Mouse (Mus musculus) liver, embryonic 11.5 days (tissue): ENCODE measurements around the gene Rhbdd2. TPM values are rescaled to one million over a fixed set of nuclear protein-coding genes. Genes with fewer than 3 reads are reported as not detected.
A peak's percentile ranks its signal among the peaks of the same experiment; 100 is the strongest.

ENCODE experiments used
- ATAC-seq: fragments of 200-750 bp; cut with Nextera tagmentation; replicated peaks from 2 replicates; pipeline ENCODE4 v1.8.0; 2017; ENCODE audit warnings: moderate number of reproducible peaks, mild to moderate bottlenecking, moderate TSS enrichment, moderate library complexity; ENCODE audit not compliant: low FRiP score
- DNase-seq: peaks from one replicate; pipeline ENCODE4 v3.0.0-alpha.2; 2017; ENCODE audit warnings: low spot score
- H3K27ac ChIP-seq: fragments of 300-500 bp; sonication (generic); 2 replicates; pipeline ENCODE4 v1.5.1; 2014; ENCODE audit warnings: mild to moderate bottlenecking, low read depth, low read length, control low read depth
- H3K27me3 ChIP-seq: fragments of 300-500 bp; sonication (generic); replicated peaks from 2 replicates; pipeline ENCODE4 v1.6.1; 2014; ENCODE audit warnings: low read length, mixed read lengths; ENCODE audit not compliant: control insufficient read depth, insufficient read depth
- H3K36me3 ChIP-seq: fragments of 300-500 bp; sonication (generic); 2 replicates; pipeline ENCODE4 v1.6.1; 2014; ENCODE audit warnings: mild to moderate bottlenecking, low read length, moderate library complexity, mixed read lengths; ENCODE audit not compliant: control insufficient read depth, insufficient read depth
- H3K4me1 ChIP-seq: fragments of 300-500 bp; sonication (generic); replicated peaks from 2 replicates; pipeline ENCODE4 v1.6.1; 2014; ENCODE audit warnings: low read length, mixed read lengths; ENCODE audit not compliant: control insufficient read depth, insufficient read depth
- H3K4me2 ChIP-seq: fragments of 300-500 bp; sonication (generic); 2 replicates; pipeline ENCODE4 v1.6.1; 2014; ENCODE audit warnings: mild to moderate bottlenecking, control low read depth, moderate library complexity
- H3K4me3 ChIP-seq: fragments of 300-500 bp; sonication (generic); 2 replicates; pipeline ENCODE4 v1.5.1; 2014; ENCODE audit warnings: low read depth, low read length, control low read depth
- H3K9ac ChIP-seq: fragments of 300-500 bp; sonication (generic); 2 replicates; pipeline ENCODE4 v1.6.1; 2014; ENCODE audit warnings: low read depth, low read length, control low read depth
- H3K9me3 ChIP-seq: fragments of 300-500 bp; sonication (generic); 2 replicates; pipeline ENCODE4 v1.6.1; 2016; ENCODE audit warnings: low read length, inconsistent platforms, mixed read lengths; ENCODE audit not compliant: control insufficient read depth
- WGBS: fragments of 180-500 bp; shearing (Covaris S2); extraction: QIAGEN DNeasy Blood & Tissue Kit; methylation state at CpG from one replicate; pipeline ENCODE4 v1.1.7; 2014; 5-methylcytosine and 5-hydroxymethylcytosine counted together
- polyA plus RNA-seq: library from polyadenylated mRNA; unstranded; fragments of >200 nt; fragmentation: Nextera tagmentation; extraction: Ambion mirVana; gene quantifications from 2 replicates; pipeline ENCODE4 v1.2.1, GENCODE M21; 2014

The Rhbdd2 gene
- polyA plus RNA-seq, 1 experiment from 2014 or later, result 27.8 TPM

- ATAC-seq (no peak), DNase-seq (no peak)
- no peaks in the 10 kb centered on the region for H3K27me3 ChIP-seq
- H3K4me2 ChIP-seq, result no peak overlapping the region
- no peak overlapping the region for H3K4me3 ChIP-seq
- H3K4me1 ChIP-seq, result no peaks in the 10 kb centered on the region
- no peak overlapping the region for H3K27ac ChIP-seq
- no peaks in the 10 kb centered on the region for H3K36me3 ChIP-seq
- H3K9ac ChIP-seq, result no peak overlapping the region
- 83% methylated on average over 9 of the region's 9 CpGs for WGBS
- H3K9me3 ChIP-seq, result no peaks in the 10 kb centered on the region
Measured at GRCm38 (mm10) chr5:135620526-135620925, 11.9 kb upstream of the Rhbdd2 start.

GRCm38 (mm10) chr5:135621725-135622124, 10.7 kb upstream of the Rhbdd2 start:
- ATAC-seq (no peak), DNase-seq (no peak)
- Histone ChIP-seq H3K9ac (no peak overlapping the region), H3K4me2 (no peak overlapping the region), H3K9me3 (no peaks in the 10 kb centered on the region), H3K4me3 (no peak overlapping the region), H3K27ac (no peak overlapping the region), H3K36me3 (no peaks in the 10 kb centered on the region), H3K4me1 (no peaks in the 10 kb centered on the region), H3K27me3 (no peaks in the 10 kb centered on the region)
- WGBS, result 70% methylated on average over 10 of the region's 10 CpGs

GRCm38 (mm10) chr5:135623006-135623563, 9.3 kb upstream of the Rhbdd2 start:
- Histone ChIP-seq H3K9me3 (no peaks in the 10 kb centered on the region), H3K4me1 (no peaks in the 10 kb centered on the region), H3K4me2 (no peak overlapping the region), H3K27ac (no peak overlapping the region), H3K27me3 (no peaks in the 10 kb centered on the region), H3K36me3 (no peaks in the 10 kb centered on the region), H3K4me3 (no peak overlapping the region), H3K9ac (no peak overlapping the region)
- ATAC-seq, result no peak
- DNase-seq, result no peak
- 89% methylated on average over 18 of the region's 18 CpGs for WGBS

GRCm38 (mm10) chr5:135628916-135629315, 3.5 kb upstream of the Rhbdd2 start:
- no peak overlapping the region for H3K9ac ChIP-seq
- WGBS, result 44% methylated on average over 10 of the region's 10 CpGs
- H3K9me3 ChIP-seq, result no peaks in the 10 kb centered on the region
- no peak overlapping the region for H3K27ac ChIP-seq
- peaks cover 7% of the 10 kb centered on the region for H3K4me1 ChIP-seq
- H3K4me2 ChIP-seq, result peak overlapping the region; percentile 22; the same call in 1 of the 2 replicates
- ATAC-seq, result no peak
- DNase-seq, result no peak
- H3K4me3 ChIP-seq, result no peak overlapping the region
- H3K36me3 ChIP-seq, result no peaks in the 10 kb centered on the region
- no peaks in the 10 kb centered on the region for H3K27me3 ChIP-seq

- H3K36me3 ChIP-seq, result no peaks in the 10 kb centered on the region
- DNase-seq, result no peak
- no peak overlapping the region for H3K9ac ChIP-seq
- no peaks in the 10 kb centered on the region for H3K9me3 ChIP-seq
- no peak overlapping the region for H3K4me2 ChIP-seq
- H3K27ac ChIP-seq, result no peak overlapping the region
- H3K4me3 ChIP-seq, result no peak overlapping the region
- H3K4me1 ChIP-seq, result peaks cover 7% of the 10 kb centered on the region
- 81% methylated on average over 3 of the region's 3 CpGs for WGBS
- ATAC-seq, result no peak
- no peaks in the 10 kb centered on the region for H3K27me3 ChIP-seq
Measured at GRCm38 (mm10) chr5:135629401-135629800, 3.0 kb upstream of the Rhbdd2 start.

- 36% methylated on average over 3 of the region's 3 CpGs for WGBS
- Histone ChIP-seq H3K9me3 (no peaks in the 10 kb centered on the region), H3K4me3 (no peak overlapping the region), H3K36me3 (0 out of 2 replicates have a peak, but pooled peaks cover 2% of the 10 kb centered on the region), H3K27ac (no peak overlapping the region), H3K4me1 (peaks cover 7% of the 10 kb centered on the region), H3K9ac (no peak overlapping the region), H3K4me2 (no peak overlapping the region), H3K27me3 (no peaks in the 10 kb centered on the region)
- DNase-seq (no peak), ATAC-seq (no peak)
Measured at GRCm38 (mm10) chr5:135630598-135630997, 1.8 kb upstream of the Rhbdd2 start.

- ATAC-seq, result peak; percentile 80
- Histone ChIP-seq H3K4me1 (peaks cover 7% of the 10 kb centered on the region), H3K9ac (peak overlapping the region; percentile 86), H3K4me2 (peak overlapping the region; percentile 67), H3K36me3 (0 out of 2 replicates have a peak, but pooled peaks cover 2% of the 10 kb centered on the region), H3K4me3 (peak overlapping the region; percentile 78), H3K9me3 (no peaks in the 10 kb centered on the region), H3K27ac (peak overlapping the region; percentile 70), H3K27me3 (no peaks in the 10 kb centered on the region)
- DNase-seq, result no peak
- under 1% methylated on average over 21 of the region's 21 CpGs for WGBS
Measured at GRCm38 (mm10) chr5:135632797-135633144, 353 bp downstream of the Rhbdd2 start.

GRCm38 (mm10) chr5:135639760-135640458, 7.5 kb downstream of the Rhbdd2 start:
- H3K4me2 ChIP-seq, result no peak overlapping the region
- no peak overlapping the region for H3K9ac ChIP-seq
- no peaks in the 10 kb centered on the region for H3K9me3 ChIP-seq
- ATAC-seq (0 out of 2 replicates have a peak, but pooled peaks have one; percentile 37), DNase-seq (no peak)
- H3K36me3 ChIP-seq, result peaks cover 11% of the 10 kb centered on the region; the same call in 1 of the 2 replicates
- no peak overlapping the region for H3K4me3 ChIP-seq
- no peaks in the 10 kb centered on the region for H3K27me3 ChIP-seq
- H3K4me1 ChIP-seq, result peaks cover 22% of the 10 kb centered on the region
- peak overlapping the region; percentile 57 for H3K27ac ChIP-seq
- 46% methylated on average over 7 of the region's 7 CpGs for WGBS

- peaks cover 22% of the 10 kb centered on the region for H3K4me1 ChIP-seq
- no peak for ATAC-seq
- H3K9ac ChIP-seq, result no peak overlapping the region
- no peak overlapping the region for H3K4me2 ChIP-seq
- H3K9me3 ChIP-seq, result no peaks in the 10 kb centered on the region
- no peaks in the 10 kb centered on the region for H3K27me3 ChIP-seq
- no peak for DNase-seq
- H3K4me3 ChIP-seq, result no peak overlapping the region
- WGBS, result 80% methylated on average over 6 of the region's 6 CpGs
- peak overlapping the region; percentile 57; the same call in 1 of the 2 replicates for H3K27ac ChIP-seq
- H3K36me3 ChIP-seq, result peaks cover 9% of the 10 kb centered on the region; the same call in 1 of the 2 replicates
Measured at GRCm38 (mm10) chr5:135640459-135640789, 8.0 kb downstream of the Rhbdd2 start.
